Mouse (Mus musculus): Measurements from ENCODE around the gene Zc3h13.

The Zc3h13 gene

GRCm38 (mm10) chr14:75323354-75323753 lies 39.2 kb downstream of the Zc3h13 start:
- DNase-seq (ENCODE audit: low spot score) = no peak

- no peak for DNase-seq (ENCODE audit: low spot score)
Measured at GRCm38 (mm10) chr14:75328062-75328461, 43.9 kb downstream of the Zc3h13 start.

GRCm38 (mm10) chr14:75330621-75331020 lies 46.4 kb downstream of the Zc3h13 start:
- peak; percentile 70 for DNase-seq (ENCODE audit: low spot score)

GRCm38 (mm10) chr14:75334321-75334720 lies 50.1 kb downstream of the Zc3h13 start:
- no peak for DNase-seq (ENCODE audit: low spot score)

DNA sequence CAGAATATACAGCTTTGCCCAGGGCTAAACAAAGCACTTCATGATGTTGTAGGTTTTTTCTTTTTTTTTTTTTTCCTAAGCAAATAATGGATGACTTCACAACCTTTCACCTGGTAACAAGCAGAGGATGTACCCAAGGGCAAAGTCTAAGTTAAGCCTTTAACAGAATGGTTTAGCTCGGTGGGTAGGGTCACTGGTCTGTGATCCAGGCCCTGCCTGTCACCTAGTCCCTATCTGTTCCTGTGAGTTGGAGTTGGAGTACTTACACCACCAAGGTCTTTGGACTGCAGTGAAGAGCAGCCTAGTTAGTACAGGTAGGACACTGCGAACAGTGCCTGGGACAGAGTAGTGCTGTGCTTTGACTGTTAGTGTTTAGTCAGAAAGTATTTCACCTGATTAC lies 53.7 kb downstream of the Zc3h13 start:
- DNase-seq (ENCODE audit: low spot score) = no peak

DNA sequence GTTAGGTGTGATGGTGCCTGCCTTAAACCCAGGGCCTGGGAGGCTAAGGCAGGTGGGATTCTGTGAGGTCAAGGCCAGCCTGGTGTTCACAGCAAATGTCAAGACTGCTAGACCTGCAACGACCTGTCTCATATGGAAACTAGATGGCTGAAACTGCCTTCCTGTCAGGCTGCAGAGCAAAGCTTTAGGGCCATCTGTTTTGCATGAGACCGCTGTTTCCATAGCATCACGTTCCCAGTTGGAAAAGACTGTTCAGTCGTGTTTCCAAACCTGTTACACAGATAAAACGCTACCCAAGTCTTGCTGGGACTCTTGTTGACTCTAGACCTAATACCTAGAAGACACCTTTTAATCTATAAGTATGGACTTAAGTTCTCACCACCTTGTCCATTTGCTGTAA lies 61.9 kb downstream of the Zc3h13 start:
- DNase-seq (ENCODE audit: low spot score) = no peak

- no peak for DNase-seq (ENCODE audit: low spot score)
Measured at GRCm38 (mm10) chr14:75351626-75352025, 67.5 kb downstream of the Zc3h13 start.

DNA sequence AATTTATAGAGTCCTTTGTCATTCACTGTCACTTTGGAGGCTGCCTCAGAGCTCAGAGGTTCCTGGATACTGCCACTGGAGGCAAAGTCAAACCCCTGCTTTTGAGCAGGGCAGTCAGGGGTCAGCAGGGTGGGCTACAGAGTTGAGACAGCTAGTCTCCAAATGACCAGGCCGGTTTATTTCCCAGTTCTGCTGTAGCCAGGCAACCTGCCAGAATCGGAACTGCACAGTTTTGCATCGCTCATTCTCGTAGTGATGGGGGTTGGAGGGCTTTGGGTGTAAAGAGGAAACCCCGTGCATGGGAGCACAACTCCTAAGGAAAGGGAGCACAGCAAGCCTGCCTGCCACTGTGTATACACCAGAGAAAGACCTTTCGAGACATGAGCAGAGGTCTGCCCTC lies 79.1 kb downstream of the Zc3h13 start:
- no peak for DNase-seq (ENCODE audit: low spot score)

DNA sequence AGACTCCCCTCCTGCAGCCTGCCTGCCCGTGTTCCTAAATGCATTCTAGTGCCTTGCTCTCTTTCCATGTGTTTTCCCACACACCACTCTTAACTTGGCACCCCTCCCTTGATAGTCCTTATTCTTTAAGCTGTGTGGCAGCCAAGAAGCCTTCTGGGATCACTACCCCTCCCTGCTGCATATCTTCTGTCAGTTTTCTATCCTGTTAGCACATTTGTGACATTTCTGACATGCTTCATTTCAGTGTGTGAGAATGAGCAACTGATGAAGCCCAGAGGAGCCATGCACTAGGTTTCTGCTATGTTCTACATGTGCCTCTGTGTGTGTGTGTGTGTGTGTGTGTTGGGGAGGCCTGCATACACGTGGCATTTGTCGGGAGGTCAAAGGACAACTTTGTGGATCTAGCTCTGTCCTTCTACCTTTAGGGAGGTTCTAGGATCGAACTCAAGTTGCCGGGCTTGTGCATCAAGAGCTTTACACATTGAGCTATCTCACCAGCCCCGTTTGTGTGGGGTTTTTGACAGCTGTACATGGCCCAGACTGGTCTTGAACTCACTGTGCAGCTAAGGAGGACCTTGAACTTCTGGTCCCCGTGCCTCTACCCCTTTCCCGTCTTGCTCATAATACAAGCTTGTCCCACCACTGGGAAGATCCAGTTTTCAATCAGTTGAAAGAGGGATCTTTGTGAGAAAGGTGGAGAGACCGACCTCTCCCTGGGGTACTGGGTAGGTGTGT lies 81.3 kb downstream of the Zc3h13 start:
- DNase-seq (ENCODE audit: low spot score) = no peak

GRCm38 (mm10) chr14:75366741-75367140 lies 82.6 kb downstream of the Zc3h13 start:
- peak; percentile 57 for DNase-seq (ENCODE audit: low spot score)

GRCm38 (mm10) chr14:75367503-75367902 lies 83.3 kb downstream of the Zc3h13 start:
- DNase-seq (ENCODE audit: low spot score) = no peak

GRCm38 (mm10) chr14:75369880-75370279 lies 85.7 kb downstream of the Zc3h13 start:
- no peak for DNase-seq (ENCODE audit: low spot score)

DNA sequence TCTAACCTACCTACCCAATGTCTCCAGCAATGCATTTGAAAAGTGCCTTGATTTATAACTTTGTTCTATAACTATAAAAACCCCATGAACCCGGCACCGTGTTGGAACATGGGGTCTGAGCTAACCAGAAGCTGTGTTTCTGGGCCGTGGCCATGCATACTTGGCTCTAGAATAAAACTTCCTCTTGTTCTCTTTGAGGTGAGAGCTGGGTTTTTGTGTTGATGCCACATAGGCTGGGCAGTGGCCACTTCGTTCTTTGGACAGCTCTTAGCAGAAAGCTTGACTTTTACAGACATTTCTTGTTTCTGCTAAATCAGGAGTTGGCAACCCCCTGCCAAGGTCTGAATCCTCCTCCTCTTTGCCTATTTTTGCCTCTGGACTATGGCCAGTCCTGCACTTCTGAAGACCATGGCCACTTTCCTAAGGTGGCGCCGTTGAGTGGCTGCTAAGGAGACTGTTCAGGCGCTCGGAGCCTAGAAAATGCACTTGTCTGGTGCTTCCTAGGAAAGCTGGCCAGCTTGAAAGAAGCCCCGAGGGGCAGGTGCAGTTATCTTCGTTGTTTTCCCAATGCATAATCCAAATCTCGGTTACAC lies 90.9 kb downstream of the Zc3h13 start:
- peak; percentile 50 for DNase-seq (ENCODE audit: low spot score)

DNA sequence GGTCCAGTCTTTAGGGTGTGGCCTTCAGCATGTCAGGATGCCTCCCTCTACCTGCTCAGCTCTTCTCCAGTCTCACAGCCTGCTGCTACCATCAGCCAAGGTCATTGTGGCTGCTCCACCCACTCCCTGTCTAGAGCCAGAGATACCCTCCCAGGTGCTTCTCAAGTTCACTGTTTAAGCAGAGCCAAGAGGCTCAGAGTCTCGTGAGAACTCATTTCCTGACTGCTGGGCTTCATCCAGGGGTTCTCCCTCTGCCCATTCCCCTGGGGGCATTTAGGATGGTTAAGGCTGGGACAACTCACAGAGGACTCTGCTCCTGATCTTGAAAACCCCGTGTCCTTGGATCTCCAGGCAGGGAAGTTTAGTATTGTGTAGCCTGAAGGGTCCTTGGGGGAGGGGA lies 92.1 kb downstream of the Zc3h13 start:
- no peak for DNase-seq (ENCODE audit: low spot score)

GRCm38 (mm10) chr14:75377612-75378011 lies 93.4 kb downstream of the Zc3h13 start:
- no peak for DNase-seq (ENCODE audit: low spot score)

All from testis, postnatal 10 days (tissue).